Mouse (Mus musculus): ENCODE measurements at regions not wholly inside any gene's neighbourhood (a gene's known extent, or its start where the extent isn't known, plus 50 kb on each side); places are given as distances from the start of the nearest gene placed in this dataset.

- no peak for TF ChIP-seq GATA4 (IDR thresholded peaks at IDR 0.05; ENCODE audit: insufficient replicate concordance, low read length)
Observed at GRCm38 (mm10) chr6:100148751-100149457, 138.4 kb downstream of the Rybp start.

- no peak for TF ChIP-seq GATA4 (IDR thresholded peaks at IDR 0.05; ENCODE audit: insufficient replicate concordance, low read length)
Observed at GRCm38 (mm10) chr6:100146360-100146935, 140.8 kb downstream of the Rybp start.

- TF ChIP-seq GATA4 (IDR thresholded peaks at IDR 0.05; ENCODE audit: insufficient replicate concordance, low read length): no peak
Observed at GRCm38 (mm10) chr6:100145869-100146268, 141.4 kb downstream of the Rybp start.

GRCm38 (mm10) chr6:100144544-100145287, 142.6 kb downstream of the Rybp start:
- no peak for TF ChIP-seq GATA4 (IDR thresholded peaks at IDR 0.05; ENCODE audit: insufficient replicate concordance, low read length)

GRCm38 (mm10) chr6:100143586-100144301, 143.5 kb downstream of the Rybp start:
- peak; percentile 66; the same call in 1 of the 2 replicates for TF ChIP-seq GATA4 (IDR thresholded peaks at IDR 0.05; ENCODE audit: insufficient replicate concordance, low read length)

GRCm38 (mm10) chr6:100141225-100141624, 146.1 kb downstream of the Rybp start:
- TF ChIP-seq GATA4 (IDR thresholded peaks at IDR 0.05; ENCODE audit: insufficient replicate concordance, low read length): no peak

GRCm38 (mm10) chr6:100140581-100141114, 146.6 kb downstream of the Rybp start:
- TF ChIP-seq GATA4 (IDR thresholded peaks at IDR 0.05; ENCODE audit: insufficient replicate concordance, low read length): no peak

- TF ChIP-seq GATA4 (IDR thresholded peaks at IDR 0.05; ENCODE audit: insufficient replicate concordance, low read length): no peak
Observed at GRCm38 (mm10) chr6:100139809-100140208, 147.5 kb downstream of the Rybp start.

GRCm38 (mm10) chr6:100138659-100139058, 148.6 kb downstream of the Rybp start:
- no peak for TF ChIP-seq GATA4 (IDR thresholded peaks at IDR 0.05; ENCODE audit: insufficient replicate concordance, low read length)

GRCm38 (mm10) chr6:100135177-100135576, 152.1 kb downstream of the Rybp start:
- no peak for TF ChIP-seq GATA4 (IDR thresholded peaks at IDR 0.05; ENCODE audit: insufficient replicate concordance, low read length)

GRCm38 (mm10) chr6:100133970-100134369, 153.3 kb downstream of the Rybp start:
- TF ChIP-seq GATA4 (IDR thresholded peaks at IDR 0.05; ENCODE audit: insufficient replicate concordance, low read length): no peak

GRCm38 (mm10) chr6:100132916-100133600, 154.2 kb downstream of the Rybp start:
- TF ChIP-seq GATA4 (IDR thresholded peaks at IDR 0.05; ENCODE audit: insufficient replicate concordance, low read length): no peak

- TF ChIP-seq GATA4 (IDR thresholded peaks at IDR 0.05; ENCODE audit: insufficient replicate concordance, low read length): no peak
Observed at GRCm38 (mm10) chr6:100127221-100128143, 159.8 kb downstream of the Rybp start.

GRCm38 (mm10) chr6:100126736-100127135, 160.5 kb downstream of the Rybp start:
- TF ChIP-seq GATA4 (IDR thresholded peaks at IDR 0.05; ENCODE audit: insufficient replicate concordance, low read length): no peak
